Mouse (Mus musculus): ENCODE results near the gene Smad3. TPM values are rescaled to one million over a fixed set of nuclear protein-coding genes. Genes with fewer than 3 reads are reported as not detected.
A peak's percentile ranks its signal among the peaks of the same experiment; 100 is the strongest.

Gene Smad3
- total RNA-seq, 2 experiments from 2014 or later = 14.0 to 14.5 TPM

GRCm38 (mm10) chr9:63612565-63613515 is 145.0 kb downstream of the Smad3 start:
- intact Hi-C loops (cut with DNase I) = no loop called here
- DNase-seq (ENCODE audit: low spot score) = no peak

GRCm38 (mm10) chr9:63611967-63612366 is 145.8 kb downstream of the Smad3 start:
- intact Hi-C loops (cut with DNase I) = no loop called here
- no peak for DNase-seq (ENCODE audit: low spot score)

GRCm38 (mm10) chr9:63610841-63611366 is 146.9 kb downstream of the Smad3 start:
- DNase-seq (ENCODE audit: low spot score) = peak; percentile 9
- intact Hi-C loops (cut with DNase I) = no loop called here

GRCm38 (mm10) chr9:63610231-63610630 is 147.6 kb downstream of the Smad3 start:
- intact Hi-C loops (cut with DNase I) = no loop called here
- no peak for DNase-seq (ENCODE audit: low spot score)

GRCm38 (mm10) chr9:63609776-63610175 is 148.0 kb downstream of the Smad3 start:
- intact Hi-C loops (cut with DNase I) = loop anchor here (10.0 kb wide), 1 partner anchor 215 kb away; the partner anchor contains the start of gene 2300009A05Rik
- no peak for DNase-seq (ENCODE audit: low spot score)

- no peak for DNase-seq (ENCODE audit: low spot score)
- intact Hi-C loops (cut with DNase I) = loop anchor here (10.0 kb wide), 1 partner anchor 214 kb away; the partner anchor contains the start of gene 2300009A05Rik
Observed at GRCm38 (mm10) chr9:63609246-63609645, 148.5 kb downstream of the Smad3 start.

- intact Hi-C loops (cut with DNase I) = loop anchor here (10.0 kb wide), 1 partner anchor 213 kb away; the partner anchor contains the start of gene 2300009A05Rik
- DNase-seq (ENCODE audit: low spot score) = no peak
Observed at GRCm38 (mm10) chr9:63608006-63608405, 149.8 kb downstream of the Smad3 start.

GRCm38 (mm10) chr9:63606594-63606993 is 151.2 kb downstream of the Smad3 start:
- DNase-seq (ENCODE audit: low spot score) = no peak
- intact Hi-C loops (cut with DNase I) = loop anchor here (10.0 kb wide), 1 partner anchor 212 kb away; the partner anchor contains the start of gene 2300009A05Rik

- intact Hi-C loops (cut with DNase I) = loop anchor here (5.0 to 10.0 kb wide), 2 partner anchors 209 to 467 kb away; partner anchors contain the start of gene 2300009A05Rik
- DNase-seq (ENCODE audit: low spot score) = no peak
Observed at GRCm38 (mm10) chr9:63603849-63604248, 153.9 kb downstream of the Smad3 start.

- intact Hi-C loops (cut with DNase I) = loop anchor here (5.0 to 10.0 kb wide), 2 partner anchors 207 to 465 kb away; partner anchors contain the start of gene 2300009A05Rik
- peak; percentile 91 for DNase-seq (ENCODE audit: low spot score)
Observed at GRCm38 (mm10) chr9:63602043-63602939, 155.5 kb downstream of the Smad3 start, which contains the start of the genes Iqch and Aagab. Gene Iqch (minus strand): TSS chr9:63602493. Gene Aagab (plus strand): TSS chr9:63602660.

Other genes with a start within 250 kb of the Smad3 start
- gene Iqch, start 155.5 kb downstream of the Smad3 start, total RNA-seq (2021) = not detected
- 10 to 100 TPM; 17.9 to 22.0 TPM for gene Aagab, start 155.3 kb downstream of the Smad3 start, total RNA-seq (2021)